Mouse (Mus musculus): ENCODE data around the gene Fam167b. TPM values are rescaled to one million over a fixed set of nuclear protein-coding genes. Genes with fewer than 3 reads are reported as not detected.
A peak's percentile ranks its signal among the peaks of the same experiment; 100 is the strongest.
"Not testable (repeated sequence)": the region's sequence is repeated elsewhere in the genome, so short reads cannot be mapped to it uniquely, and the experiment has no call there.

Fam167b gene
- polyA plus RNA-seq, 1 experiment from 2014 or later: 3.6 TPM

- no peak overlapping the region for H3K27ac ChIP-seq (ENCODE audit: low read depth, low read length)
- WGBS (ENCODE audit: insufficient replicate concordance): 75% methylated on average over 12 of the region's 12 CpGs
- peaks cover 8% of the 10 kb centered on the region for H3K27me3 ChIP-seq (ENCODE audit: control insufficient read depth, insufficient read depth, low read length)
- H3K36me3 ChIP-seq (ENCODE audit: control insufficient read depth, insufficient read depth, low read length): no peaks in the 10 kb centered on the region
- ATAC-seq (replicated peaks; ENCODE audit: insufficient number of reproducible peaks, low FRiP score, low TSS enrichment): no peak
- H3K4me2 ChIP-seq: no peak overlapping the region
- H3K4me1 ChIP-seq (ENCODE audit: control insufficient read depth, insufficient read depth, low read length): peaks cover 7% of the 10 kb centered on the region
- no peaks in the 10 kb centered on the region for H3K9me3 ChIP-seq (replicated peaks; ENCODE audit: control insufficient read depth, low read length)
- no peak overlapping the region for H3K4me3 ChIP-seq (ENCODE audit: low read depth, low read length)
- no peak overlapping the region for H3K9ac ChIP-seq (ENCODE audit: low read depth, low read length)
Measured at GRCm38 (mm10) chr4:129558321-129558955, 19.9 kb downstream of the Fam167b start.

- Histone ChIP-seq H3K4me2 (peak overlapping the region; percentile 84), H3K27me3 (ENCODE audit: control insufficient read depth, insufficient read depth, low read length) (peaks cover 8% of the 10 kb centered on the region), H3K36me3 (ENCODE audit: control insufficient read depth, insufficient read depth, low read length) (no peaks in the 10 kb centered on the region), H3K4me1 (ENCODE audit: control insufficient read depth, insufficient read depth, low read length) (peaks cover 7% of the 10 kb centered on the region), H3K9ac (ENCODE audit: low read depth, low read length) (no peak overlapping the region), H3K4me3 (ENCODE audit: low read depth, low read length) (peak overlapping the region; percentile 56), H3K9me3 (replicated peaks; ENCODE audit: control insufficient read depth, low read length) (no peaks in the 10 kb centered on the region), H3K27ac (ENCODE audit: low read depth, low read length) (peak overlapping the region; percentile 64)
- ATAC-seq (replicated peaks; ENCODE audit: insufficient number of reproducible peaks, low FRiP score, low TSS enrichment): no peak
- 61% methylated on average over 9 of the region's 9 CpGs for WGBS (ENCODE audit: insufficient replicate concordance)
Measured at GRCm38 (mm10) chr4:129557256-129557808, 21.0 kb downstream of the Fam167b start.

- Histone ChIP-seq H3K4me3 (ENCODE audit: low read depth, low read length) (peak overlapping the region; percentile 56), H3K36me3 (ENCODE audit: control insufficient read depth, insufficient read depth, low read length) (no peaks in the 10 kb centered on the region), H3K4me2 (peak overlapping the region; percentile 84), H3K9ac (ENCODE audit: low read depth, low read length) (peak overlapping the region; percentile 70), H3K4me1 (ENCODE audit: control insufficient read depth, insufficient read depth, low read length) (peaks cover 7% of the 10 kb centered on the region), H3K27ac (ENCODE audit: low read depth, low read length) (peak overlapping the region; percentile 64), H3K27me3 (ENCODE audit: control insufficient read depth, insufficient read depth, low read length) (peaks cover 8% of the 10 kb centered on the region), H3K9me3 (replicated peaks; ENCODE audit: control insufficient read depth, low read length) (no peaks in the 10 kb centered on the region)
- 6% methylated on average over 33 of the region's 33 CpGs for whole genome bisulfite sequencing (ENCODE audit: insufficient replicate concordance)
- peak; percentile 71 for ATAC-seq (replicated peaks; ENCODE audit: insufficient number of reproducible peaks, low FRiP score, low TSS enrichment)
Measured at GRCm38 (mm10) chr4:129556532-129557223, 21.7 kb downstream of the Fam167b start.

GRCm38 (mm10) chr4:129555862-129556531, 22.4 kb downstream of the Fam167b start:
- 1% methylated on average over 24 of the region's 24 CpGs for WGBS (ENCODE audit: insufficient replicate concordance)
- ATAC-seq (replicated peaks; ENCODE audit: insufficient number of reproducible peaks, low FRiP score, low TSS enrichment): 0 out of 2 replicates have a peak, but pooled peaks have one; percentile 20

GRCm38 (mm10) chr4:129555421-129555861, 22.9 kb downstream of the Fam167b start:
- H3K9me3 ChIP-seq (replicated peaks; ENCODE audit: control insufficient read depth, low read length): no peaks in the 10 kb centered on the region
- peak overlapping the region; percentile 56 for H3K4me3 ChIP-seq (ENCODE audit: low read depth, low read length)
- ATAC-seq (replicated peaks; ENCODE audit: insufficient number of reproducible peaks, low FRiP score, low TSS enrichment): no peak
- H3K4me1 ChIP-seq (ENCODE audit: control insufficient read depth, insufficient read depth, low read length): peaks cover 7% of the 10 kb centered on the region
- H3K4me2 ChIP-seq: peak overlapping the region; percentile 84
- no peaks in the 10 kb centered on the region for H3K36me3 ChIP-seq (ENCODE audit: control insufficient read depth, insufficient read depth, low read length)
- H3K9ac ChIP-seq (ENCODE audit: low read depth, low read length): peak overlapping the region; percentile 70
- no peak overlapping the region for H3K27ac ChIP-seq (ENCODE audit: low read depth, low read length)
- peaks cover 8% of the 10 kb centered on the region for H3K27me3 ChIP-seq (ENCODE audit: control insufficient read depth, insufficient read depth, low read length)
- WGBS (ENCODE audit: insufficient replicate concordance): 3% methylated on average over 16 of the region's 16 CpGs

More at GRCm38 (mm10) chr4:129555862-129556531, 22.4 kb downstream of the Fam167b start:
- Histone ChIP-seq H3K27ac (ENCODE audit: low read depth, low read length) (no peak overlapping the region), H3K4me1 (ENCODE audit: control insufficient read depth, insufficient read depth, low read length) (peaks cover 7% of the 10 kb centered on the region), H3K9ac (ENCODE audit: low read depth, low read length) (peak overlapping the region; percentile 70), H3K9me3 (replicated peaks; ENCODE audit: control insufficient read depth, low read length) (no peaks in the 10 kb centered on the region), H3K27me3 (ENCODE audit: control insufficient read depth, insufficient read depth, low read length) (peaks cover 8% of the 10 kb centered on the region), H3K4me2 (peak overlapping the region; percentile 84), H3K36me3 (ENCODE audit: control insufficient read depth, insufficient read depth, low read length) (no peaks in the 10 kb centered on the region), H3K4me3 (ENCODE audit: low read depth, low read length) (peak overlapping the region; percentile 56)

- H3K9me3 ChIP-seq (replicated peaks; ENCODE audit: control insufficient read depth, low read length); ATAC-seq (replicated peaks; ENCODE audit: insufficient number of reproducible peaks, low FRiP score, low TSS enrichment); H3K4me3 ChIP-seq (ENCODE audit: low read depth, low read length); H3K4me2 ChIP-seq; H3K27me3 ChIP-seq (ENCODE audit: control insufficient read depth, insufficient read depth, low read length); H3K27ac ChIP-seq (ENCODE audit: low read depth, low read length); H3K9ac ChIP-seq (ENCODE audit: low read depth, low read length); H3K36me3 ChIP-seq (ENCODE audit: control insufficient read depth, insufficient read depth, low read length); H3K4me1 ChIP-seq (ENCODE audit: control insufficient read depth, insufficient read depth, low read length): not testable (repeated sequence)
- WGBS (ENCODE audit: insufficient replicate concordance): 87% methylated on average over 5 of the region's 6 CpGs
Measured at GRCm38 (mm10) chr4:129554512-129554911, 23.8 kb downstream of the Fam167b start.

- Histone ChIP-seq H3K4me2 (no peak overlapping the region), H3K27ac (ENCODE audit: low read depth, low read length) (no peak overlapping the region), H3K4me3 (ENCODE audit: low read depth, low read length) (no peak overlapping the region), H3K9me3 (replicated peaks; ENCODE audit: control insufficient read depth, low read length) (no peaks in the 10 kb centered on the region), H3K36me3 (ENCODE audit: control insufficient read depth, insufficient read depth, low read length) (no peaks in the 10 kb centered on the region), H3K27me3 (ENCODE audit: control insufficient read depth, insufficient read depth, low read length) (peaks cover 6% of the 10 kb centered on the region), H3K9ac (ENCODE audit: low read depth, low read length) (no peak overlapping the region), H3K4me1 (ENCODE audit: control insufficient read depth, insufficient read depth, low read length) (no peaks in the 10 kb centered on the region)
- ATAC-seq (replicated peaks; ENCODE audit: insufficient number of reproducible peaks, low FRiP score, low TSS enrichment): no peak
- WGBS (ENCODE audit: insufficient replicate concordance): 58% methylated on average over 1 of the region's 1 CpGs
Measured at GRCm38 (mm10) chr4:129550295-129550694, 28.1 kb downstream of the Fam167b start.

- WGBS (ENCODE audit: insufficient replicate concordance): 85% methylated on average over 2 of the region's 2 CpGs
Measured at GRCm38 (mm10) chr4:129549306-129549705, 29.0 kb downstream of the Fam167b start.

More at GRCm38 (mm10) chr4:129549306-129549705, 29.0 kb downstream of the Fam167b start:
- ATAC-seq (replicated peaks; ENCODE audit: insufficient number of reproducible peaks, low FRiP score, low TSS enrichment): no peak
- Histone ChIP-seq H3K4me2 (no peak overlapping the region), H3K9ac (ENCODE audit: low read depth, low read length) (no peak overlapping the region), H3K27me3 (ENCODE audit: control insufficient read depth, insufficient read depth, low read length) (no peaks in the 10 kb centered on the region), H3K4me1 (ENCODE audit: control insufficient read depth, insufficient read depth, low read length) (no peaks in the 10 kb centered on the region), H3K4me3 (ENCODE audit: low read depth, low read length) (no peak overlapping the region), H3K36me3 (ENCODE audit: control insufficient read depth, insufficient read depth, low read length) (no peaks in the 10 kb centered on the region), H3K9me3 (replicated peaks; ENCODE audit: control insufficient read depth, low read length) (no peaks in the 10 kb centered on the region), H3K27ac (ENCODE audit: low read depth, low read length) (no peak overlapping the region)

All from heart, embryonic 11.5 days (tissue).